Mouse (Mus musculus): Measurements from ENCODE around the gene Pmvk.

GRCm38 (mm10) chr3:89486916-89487702 is 32.8 kb downstream of the Pmvk start:
- TF ChIP-seq CTCF (IDR thresholded peaks at IDR 0.05) (no peak), POLR2A (IDR thresholded peaks at IDR 0.05; ENCODE audit: insufficient read depth, low read depth, low read length) (no peak), EP300 (IDR thresholded peaks at IDR 0.05; ENCODE audit: insufficient read depth, low read depth, low read length) (0 out of 2 replicates have a peak, but pooled peaks have one; percentile 6)
